Mouse (Mus musculus): ENCODE results near the gene Gm44965.

Gm44965 gene

GRCm38 (mm10) chr6:48650041-48650440 lies 56.3 kb downstream of the Gm44965 start:
- ATAC-seq (ENCODE audit: insufficient number of reproducible peaks, low FRiP score, low TSS enrichment): no peak

GRCm38 (mm10) chr6:48658721-48659120 lies 65.0 kb downstream of the Gm44965 start:
- ATAC-seq (ENCODE audit: insufficient number of reproducible peaks, low FRiP score, low TSS enrichment): no peak

GRCm38 (mm10) chr6:48664750-48665149 lies 71.0 kb downstream of the Gm44965 start:
- ATAC-seq (ENCODE audit: insufficient number of reproducible peaks, low FRiP score, low TSS enrichment): no peak

- ATAC-seq (ENCODE audit: insufficient number of reproducible peaks, low FRiP score, low TSS enrichment): no peak
These were observed 71.7 kb downstream of the Gm44965 start for GRCm38 (mm10) chr6:48665471-48665870.

GRCm38 (mm10) chr6:48666159-48666586 lies 72.4 kb downstream of the Gm44965 start:
- no peak for ATAC-seq (ENCODE audit: insufficient number of reproducible peaks, low FRiP score, low TSS enrichment)

- ATAC-seq (ENCODE audit: insufficient number of reproducible peaks, low FRiP score, low TSS enrichment): no peak
These were observed 74.3 kb downstream of the Gm44965 start for GRCm38 (mm10) chr6:48668022-48668421.
